Mouse (Mus musculus) 3134 (cell line): ENCODE data around the gene Ccdc13.
A peak's percentile ranks its signal among the peaks of the same experiment; 100 is the strongest.

Source experiments
- DNase-seq: peaks from one replicate; pipeline ENCODE4 v3.0.0-alpha.2; 2011; ENCODE audit warnings: low spot score; ENCODE audit not compliant: insufficient read length; ENCODE audit errors: extremely low read depth

The Ccdc13 gene

GRCm38 (mm10) chr9:121807947-121808346, 31.3 kb downstream of the Ccdc13 start:
- DNase-seq, result no peak

GRCm38 (mm10) chr9:121807546-121807945, 31.7 kb downstream of the Ccdc13 start:
- no peak for DNase-seq

GRCm38 (mm10) chr9:121802747-121803146, 36.5 kb downstream of the Ccdc13 start:
- no peak for DNase-seq

DNA sequence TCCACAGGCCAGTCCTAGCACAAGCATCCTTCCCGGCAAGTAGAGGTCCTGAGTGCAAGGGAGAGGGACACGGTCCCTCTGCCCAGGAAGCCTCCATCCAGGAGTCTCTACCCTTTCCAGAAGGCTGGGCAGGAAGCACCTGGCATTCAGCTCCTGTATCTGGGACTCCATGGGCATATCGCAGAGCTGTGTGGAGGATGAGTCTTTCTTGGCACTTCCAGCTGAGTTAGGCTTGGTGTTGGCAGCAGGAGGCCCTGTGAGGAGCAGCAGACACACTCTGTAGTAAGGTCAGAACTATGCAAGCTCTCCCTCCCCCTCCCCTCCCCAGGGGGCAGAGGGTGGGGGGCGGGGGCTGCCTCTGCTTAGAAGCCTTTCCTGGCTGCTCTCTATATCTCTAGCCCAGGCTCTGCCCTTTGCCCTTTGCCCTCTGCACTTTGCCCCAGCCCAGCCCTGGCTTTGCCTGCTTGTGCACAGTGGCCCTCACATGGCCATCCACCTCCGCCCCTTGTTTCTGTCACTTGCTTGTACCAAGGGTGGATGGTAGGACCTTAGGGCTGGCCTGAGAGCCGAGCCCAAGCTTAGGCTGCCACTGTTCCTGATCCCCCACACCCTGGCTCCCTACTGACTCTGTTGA, 40.3 kb downstream of the Ccdc13 start:
- no peak for DNase-seq

DNA sequence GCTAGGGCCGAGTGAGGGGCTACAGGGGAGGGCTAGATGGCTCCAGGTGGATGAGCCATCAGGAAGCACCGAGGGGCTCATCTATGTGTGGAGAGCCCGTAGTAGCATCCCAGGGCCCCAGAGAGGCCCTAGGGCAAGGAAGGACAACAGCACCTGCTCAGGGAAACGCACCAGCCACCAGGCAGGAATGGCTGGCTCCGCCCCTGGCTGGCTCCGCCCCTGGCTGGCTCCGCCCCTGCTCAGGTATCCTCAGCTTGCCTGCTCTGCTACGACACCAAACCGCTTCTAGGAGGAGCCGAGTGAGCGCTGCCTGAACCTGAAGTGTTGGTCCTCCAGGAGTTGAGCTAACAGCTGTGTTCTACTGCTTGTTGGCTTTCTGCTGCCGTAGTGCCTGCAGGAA, 41.5 kb downstream of the Ccdc13 start:
- DNase-seq, result no peak

GRCm38 (mm10) chr9:121794972-121795539, 44.2 kb downstream of the Ccdc13 start:
- no peak for DNase-seq

DNA sequence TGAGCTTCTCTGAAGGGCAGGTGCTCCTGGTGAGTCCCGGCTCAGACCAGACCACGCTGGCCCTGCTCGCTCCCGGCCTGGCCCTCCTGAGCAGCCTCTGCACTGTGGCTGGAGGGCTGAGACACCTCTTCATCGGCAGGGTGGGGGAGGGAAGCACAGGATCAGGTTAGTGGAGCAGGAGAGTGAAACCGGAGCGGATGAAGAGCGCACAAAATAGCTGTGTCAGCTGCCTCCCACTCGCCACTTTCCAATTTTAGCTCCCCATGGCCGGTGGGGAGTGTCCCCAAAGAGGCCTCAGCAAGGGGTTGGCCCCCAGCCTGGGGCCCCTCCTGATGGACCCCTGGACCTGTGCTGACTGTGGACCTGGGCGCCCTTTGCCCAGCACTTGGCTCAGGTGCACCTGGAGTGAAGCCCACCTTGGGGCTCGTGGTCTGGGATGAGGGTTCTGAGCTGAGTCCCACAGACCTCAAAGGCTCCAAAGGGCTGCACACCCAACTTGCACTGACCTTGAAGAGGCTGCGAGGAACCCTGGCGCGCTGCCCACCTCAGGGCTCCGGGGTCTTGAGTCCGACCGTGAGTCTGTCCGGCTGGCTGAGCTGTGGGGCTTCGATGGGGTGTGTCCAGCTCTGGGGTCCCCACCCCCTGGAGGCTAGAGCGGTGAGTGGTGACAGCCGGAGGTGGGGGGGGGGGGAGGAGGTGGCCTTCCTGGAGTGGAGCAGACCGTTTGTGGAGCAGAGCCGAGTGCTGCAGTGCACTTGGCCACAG, 47.3 kb downstream of the Ccdc13 start, which contains the start of gene Hhatl:
Hhatl (minus strand) TSS at position 751 of the 765 bp plus-strand sequence.
- no peak for DNase-seq

DNA sequence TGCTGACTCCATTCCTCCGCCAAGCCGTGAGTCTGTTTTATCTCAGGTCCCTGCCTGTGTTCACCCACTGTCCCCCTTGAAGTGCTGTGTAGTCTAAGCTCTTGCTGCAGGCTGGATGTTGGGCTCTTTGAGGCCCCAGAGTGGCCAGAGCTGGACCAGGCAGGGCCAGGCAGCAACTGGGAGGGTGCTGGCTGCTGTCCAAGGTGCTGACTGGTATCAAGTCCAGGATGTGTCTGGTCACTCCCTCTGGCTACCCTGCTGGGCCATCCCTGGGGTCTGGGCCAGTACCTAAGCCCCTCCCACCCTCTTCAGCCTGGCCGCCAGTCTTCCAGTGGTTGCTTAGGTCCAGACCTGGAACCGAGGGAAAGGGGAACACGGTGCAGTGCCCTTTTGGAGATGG, 48.1 kb downstream of the Ccdc13 start:
- DNase-seq, result peak; percentile 41

DNA sequence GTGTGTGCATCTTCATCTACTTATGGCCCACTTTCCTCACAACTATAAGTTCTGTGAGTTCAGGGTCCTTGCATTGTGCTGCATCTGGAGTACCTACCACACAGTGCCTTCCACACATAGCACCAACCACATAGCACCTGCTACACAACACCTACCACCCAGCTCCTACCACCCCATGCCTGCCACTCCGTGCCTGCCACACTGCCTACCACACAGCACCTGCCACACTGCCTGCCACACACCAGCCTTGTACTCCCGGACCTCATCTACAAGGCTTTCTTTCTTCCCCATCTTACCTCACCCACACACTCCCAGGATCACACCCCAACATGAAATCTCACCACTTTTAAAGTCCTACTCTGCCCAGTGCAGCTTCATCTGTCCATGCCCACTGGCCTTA, 52.9 kb downstream of the Ccdc13 start:
- no peak for DNase-seq

DNA sequence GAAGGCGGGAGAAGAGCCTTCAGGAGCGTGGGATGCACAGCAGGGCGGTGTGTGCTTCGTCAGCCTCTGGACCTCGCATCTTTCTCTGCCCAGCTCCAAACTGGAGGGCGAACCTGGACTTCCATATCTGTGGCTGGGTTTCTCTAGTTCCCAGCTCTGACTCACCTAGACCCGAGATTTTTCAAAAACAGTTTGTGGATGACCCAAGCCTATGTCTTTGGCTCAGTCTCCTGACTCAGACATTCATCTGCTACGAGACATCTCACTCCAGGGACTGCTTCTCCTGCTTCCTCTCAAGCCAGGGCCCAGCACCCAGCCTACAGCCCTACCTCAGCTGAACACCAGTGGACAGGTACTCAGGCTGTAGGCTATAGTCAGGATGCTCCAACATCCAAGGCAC, 54.0 kb downstream of the Ccdc13 start:
- no peak for DNase-seq

DNA sequence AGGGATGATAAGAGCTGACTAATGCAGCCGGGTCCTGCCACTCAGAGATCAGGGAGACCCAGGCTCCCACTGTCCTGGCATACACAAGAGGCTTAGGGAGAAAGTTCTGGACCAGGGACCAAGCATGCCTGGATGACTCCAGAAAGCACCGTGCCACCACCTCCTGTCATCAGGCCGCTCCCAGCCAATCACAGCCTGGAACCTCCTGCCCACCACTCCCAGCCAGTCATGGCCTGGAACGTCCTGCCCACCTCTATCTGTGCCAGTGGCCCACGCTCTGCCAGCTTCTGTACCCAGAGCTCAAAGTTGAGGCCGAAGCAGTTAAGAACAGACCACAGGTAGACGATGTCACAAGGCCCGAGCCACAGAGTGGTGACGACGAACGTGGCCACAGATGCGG, 54.5 kb downstream of the Ccdc13 start:
- DNase-seq, result no peak

DNA sequence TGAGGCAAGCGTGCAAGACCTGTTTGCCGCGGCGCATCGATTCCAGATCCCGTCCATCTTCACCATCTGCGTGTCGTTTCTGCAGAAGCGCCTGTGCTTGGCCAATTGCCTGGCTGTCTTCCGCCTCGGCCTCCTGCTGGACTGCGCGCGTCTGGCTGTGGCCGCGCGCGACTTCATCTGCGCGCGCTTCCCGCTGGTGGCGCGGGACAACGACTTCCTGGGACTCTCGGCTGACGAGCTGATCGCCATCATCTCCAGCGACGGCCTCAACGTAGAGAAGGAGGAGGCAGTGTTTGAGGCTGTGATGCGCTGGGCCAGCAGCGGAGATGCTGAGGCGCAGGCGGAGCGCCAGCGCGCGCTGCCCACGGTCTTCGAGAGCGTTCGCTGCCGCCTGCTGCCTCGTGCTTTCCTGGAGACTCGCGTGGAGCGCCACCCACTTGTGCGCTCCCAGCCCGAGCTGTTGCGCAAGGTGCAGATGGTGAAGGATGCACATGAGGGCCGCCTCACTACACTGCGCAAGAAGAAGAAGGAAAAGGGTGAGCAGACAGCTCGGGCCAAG, 61.1 kb downstream of the Ccdc13 start:
- no peak for DNase-seq

DNA sequence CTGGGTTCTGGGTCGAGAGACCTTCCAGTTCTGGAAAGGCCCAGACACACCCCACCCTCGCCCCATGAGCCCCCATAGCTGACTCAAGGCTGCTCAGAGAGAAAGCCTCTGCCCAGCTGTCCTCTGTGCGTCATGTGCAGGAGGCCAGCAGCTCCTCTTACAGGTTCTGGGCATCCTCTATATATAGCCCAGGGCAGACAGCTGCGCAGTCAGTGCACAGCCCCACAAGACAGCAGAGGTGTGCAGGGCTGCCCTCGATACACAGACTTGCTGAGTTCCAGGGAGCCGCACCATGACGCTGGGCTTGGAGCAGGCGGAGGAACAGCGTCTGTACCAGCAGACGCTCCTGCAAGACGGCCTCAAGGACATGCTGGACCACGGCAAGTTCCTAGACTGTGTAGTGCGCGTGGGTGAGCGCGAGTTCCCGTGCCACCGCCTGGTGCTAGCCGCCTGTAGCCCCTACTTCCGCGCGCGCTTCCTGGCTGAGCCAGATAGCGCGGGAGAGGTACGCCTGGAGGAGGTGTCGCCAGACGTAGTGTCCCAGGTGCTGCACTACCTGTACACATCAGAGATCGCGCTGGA, 61.7 kb downstream of the Ccdc13 start, which contains the start of gene Klhl40:
Klhl40 (plus strand) TSS at position 124 of the 582 bp plus-strand sequence.
- DNase-seq, result no peak

DNA sequence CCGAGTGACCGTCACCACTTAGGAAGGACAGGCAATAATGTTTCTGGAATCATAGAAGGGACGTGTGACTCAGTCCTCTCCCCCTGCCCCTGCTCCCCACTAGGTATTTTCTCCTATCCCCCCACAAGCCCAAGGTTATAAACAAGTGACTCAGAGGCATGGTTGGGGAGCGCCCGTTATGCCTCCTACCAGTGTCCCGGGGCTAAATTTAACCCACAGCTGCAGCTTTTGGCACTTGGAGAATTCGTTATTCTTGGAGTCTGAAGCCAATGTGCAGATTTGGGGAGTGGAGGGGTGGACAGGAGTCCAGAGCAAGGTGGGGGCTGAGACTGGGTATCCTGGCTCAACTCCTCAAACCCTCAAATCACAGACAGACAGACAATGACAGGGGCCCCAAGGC, 62.8 kb downstream of the Ccdc13 start:
- no peak for DNase-seq

- DNase-seq, result no peak
Observed at GRCm38 (mm10) chr9:121775951-121776350, 63.3 kb downstream of the Ccdc13 start.

GRCm38 (mm10) chr9:121772412-121772811, 66.8 kb downstream of the Ccdc13 start:
- no peak for DNase-seq

DNA sequence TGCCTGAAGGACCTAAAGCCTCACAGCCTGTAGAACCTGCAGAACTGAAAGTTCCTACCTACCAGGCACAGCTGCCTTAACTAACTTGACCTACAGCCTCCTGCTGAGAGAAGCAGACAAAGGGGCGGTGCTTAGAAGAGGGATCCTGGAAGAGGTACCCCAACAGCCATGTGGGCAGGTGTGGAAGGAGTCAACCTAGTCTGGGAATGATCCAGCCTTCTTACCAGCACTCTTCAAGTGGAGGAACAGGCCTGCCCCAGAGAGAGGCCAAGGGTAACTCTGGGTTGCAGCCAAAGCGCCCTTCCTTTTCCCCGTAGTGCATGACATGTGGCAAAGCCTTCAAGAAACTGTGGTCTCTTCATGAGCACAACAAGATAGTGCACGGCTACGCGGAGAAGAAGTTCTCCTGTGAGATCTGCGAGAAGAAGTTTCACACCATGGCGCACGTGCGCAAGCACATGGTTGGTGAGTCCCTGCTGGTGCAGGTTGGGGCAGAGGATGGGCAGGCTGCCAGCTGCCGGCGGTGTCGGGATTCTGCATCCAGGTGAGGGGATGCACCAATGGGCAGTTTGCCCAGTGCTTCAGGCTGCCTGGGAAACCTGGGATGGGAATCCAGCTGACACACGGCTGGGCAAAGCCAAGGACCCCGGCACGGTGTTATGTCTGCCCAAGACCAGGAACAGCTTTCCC, 74.0 kb downstream of the Ccdc13 start:
- DNase-seq, result no peak

DNA sequence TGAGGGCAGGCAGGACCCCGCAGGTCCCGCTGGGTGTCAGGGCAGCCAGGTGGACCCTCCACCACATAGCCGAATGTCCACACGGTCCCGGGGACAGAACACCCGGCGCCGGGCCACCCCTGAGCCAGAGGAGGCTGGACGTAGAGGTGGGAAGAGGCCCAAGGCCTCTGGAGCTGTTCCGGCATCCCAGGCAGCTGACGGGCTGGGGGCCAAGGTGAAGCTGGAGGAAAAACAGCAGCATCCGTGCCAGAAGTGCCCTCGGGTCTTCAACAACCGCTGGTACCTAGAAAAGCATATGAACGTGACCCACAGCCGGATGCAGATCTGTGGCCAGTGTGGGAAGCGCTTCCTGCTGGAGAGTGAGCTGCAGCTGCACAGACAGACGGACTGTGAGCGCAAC, 75.5 kb downstream of the Ccdc13 start:
- no peak for DNase-seq

- no peak for DNase-seq
Observed at GRCm38 (mm10) chr9:121762761-121763160, 76.5 kb downstream of the Ccdc13 start.

DNA sequence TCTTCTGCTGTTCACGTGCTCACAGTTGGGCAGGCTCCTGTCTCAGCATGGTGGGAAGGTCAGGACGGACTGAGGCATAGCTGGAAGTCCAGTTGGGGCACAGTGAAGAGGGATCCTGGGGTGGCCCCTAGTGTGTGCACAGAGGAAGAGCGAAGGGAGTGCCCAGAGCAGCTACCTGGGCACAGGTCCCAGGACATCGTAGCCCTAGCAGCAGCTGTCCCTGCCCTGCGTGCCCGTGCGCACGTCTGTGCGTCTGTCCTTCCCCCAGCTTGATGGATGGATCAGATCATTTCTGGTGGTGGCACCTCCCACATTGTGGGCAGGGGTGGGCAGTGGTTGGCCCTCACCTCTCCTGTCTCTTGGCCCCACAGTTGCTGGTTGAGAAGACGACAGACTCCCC, 77.0 kb downstream of the Ccdc13 start:
- no peak for DNase-seq

GRCm38 (mm10) chr9:121761787-121762186, 77.5 kb downstream of the Ccdc13 start:
- DNase-seq, result no peak
